Mouse (Mus musculus): ENCODE measurements at regions not wholly inside any gene's neighbourhood (a gene's known extent, or its start where the extent isn't known, plus 50 kb on each side); places are given as distances from the start of the nearest gene placed in this dataset.
"Not testable (repeated sequence)": the region's sequence is repeated elsewhere in the genome, so short reads cannot be mapped to it uniquely, and the experiment has no call there.

GRCm38 (mm10) chr16:76507191-76507746 lies 133.6 kb upstream of the Nrip1 start:
- no peak for DNase-seq

- no peak for DNase-seq
Observed at GRCm38 (mm10) chr16:76506240-76506639, 132.6 kb upstream of the Nrip1 start.

- DNase-seq: no peak
Observed at GRCm38 (mm10) chr16:76499686-76500400, 126.2 kb upstream of the Nrip1 start.

- DNase-seq: no peak
Observed at GRCm38 (mm10) chr16:76498233-76498632, 124.6 kb upstream of the Nrip1 start.

GRCm38 (mm10) chr16:76497041-76497808 lies 123.6 kb upstream of the Nrip1 start:
- DNase-seq: no peak

- DNase-seq: no peak
Observed at GRCm38 (mm10) chr16:76483419-76483818, 109.8 kb upstream of the Nrip1 start.

- no peak for DNase-seq
Observed at GRCm38 (mm10) chr16:76481966-76482365, 108.3 kb upstream of the Nrip1 start.

GRCm38 (mm10) chr16:76477474-76477873 lies 103.8 kb upstream of the Nrip1 start:
- no peak for DNase-seq

GRCm38 (mm10) chr16:76474481-76474880 lies 100.9 kb upstream of the Nrip1 start:
- no peak for DNase-seq

GRCm38 (mm10) chr16:76472386-76472785 lies 98.8 kb upstream of the Nrip1 start:
- no peak for DNase-seq

- no peak for DNase-seq
Observed at GRCm38 (mm10) chr16:76471081-76471480, 97.5 kb upstream of the Nrip1 start.

GRCm38 (mm10) chr16:76459521-76459920 lies 85.9 kb upstream of the Nrip1 start:
- no peak for DNase-seq

GRCm38 (mm10) chr16:76456300-76456599 lies 82.6 kb upstream of the Nrip1 start:
- DNase-seq: not testable (repeated sequence)

- DNase-seq: no peak
Observed at GRCm38 (mm10) chr16:76455499-76456299, 82.1 kb upstream of the Nrip1 start.

GRCm38 (mm10) chr16:76454741-76455465 lies 81.3 kb upstream of the Nrip1 start:
- no peak for DNase-seq

GRCm38 (mm10) chr16:76453457-76454200 lies 80.0 kb upstream of the Nrip1 start:
- no peak for DNase-seq

- DNase-seq: no peak
Observed at GRCm38 (mm10) chr16:76448773-76449172, 75.1 kb upstream of the Nrip1 start.

- no peak for DNase-seq
Observed at GRCm38 (mm10) chr16:76447033-76447432, 73.4 kb upstream of the Nrip1 start.

GRCm38 (mm10) chr16:76444668-76445067 lies 71.0 kb upstream of the Nrip1 start:
- DNase-seq: no peak

GRCm38 (mm10) chr16:76442635-76443034 lies 69.0 kb upstream of the Nrip1 start:
- DNase-seq: no peak

GRCm38 (mm10) chr16:76441803-76442448 lies 68.3 kb upstream of the Nrip1 start:
- DNase-seq: no peak

Data from cerebellum, adult 9-10 months (tissue).